Mouse (Mus musculus): ENCODE data around the gene D430041D05Rik.

The D430041D05Rik gene

DNA sequence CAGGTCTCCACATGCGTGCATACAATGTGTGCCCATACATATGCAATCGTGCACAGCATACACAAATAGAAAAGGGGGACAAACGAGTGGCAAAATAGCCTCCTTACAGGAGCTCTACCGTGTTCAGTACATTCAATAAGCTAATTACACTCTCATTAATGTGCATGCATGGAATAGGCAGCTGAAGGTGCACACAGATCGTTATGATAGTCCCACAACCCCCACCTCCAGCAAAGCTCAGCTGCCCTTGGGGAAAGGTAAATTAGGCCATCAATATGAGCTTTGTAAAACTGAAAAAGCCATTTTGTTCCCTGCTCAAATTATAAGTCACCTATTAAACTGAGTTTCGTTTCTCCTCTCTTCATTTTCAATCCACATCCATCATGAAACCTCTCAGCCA is 75.0 kb downstream of the D430041D05Rik start:
- DNase-seq = no peak

GRCm38 (mm10) chr2:104333952-104334351 is 76.9 kb downstream of the D430041D05Rik start:
- no peak for DNase-seq

DNA sequence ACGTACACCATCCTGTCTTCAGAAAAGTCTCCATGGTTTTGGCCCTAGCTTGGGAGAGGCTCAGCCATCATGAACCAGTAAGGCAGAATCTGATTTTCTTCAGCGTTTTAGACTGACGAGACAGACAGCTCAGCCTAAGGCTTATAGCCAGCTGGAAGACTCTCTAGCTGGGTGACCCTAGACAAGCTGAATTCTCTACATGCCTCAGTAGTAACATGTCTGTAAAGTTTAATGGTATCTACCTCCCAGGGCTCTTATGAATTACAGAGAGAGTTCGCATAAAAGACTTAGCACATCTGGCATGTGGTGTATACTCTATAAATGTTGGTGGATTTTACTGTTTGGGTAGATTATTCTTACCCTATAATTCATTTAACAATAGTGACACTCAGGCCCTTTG is 78.1 kb downstream of the D430041D05Rik start:
- DNase-seq = no peak

DNA sequence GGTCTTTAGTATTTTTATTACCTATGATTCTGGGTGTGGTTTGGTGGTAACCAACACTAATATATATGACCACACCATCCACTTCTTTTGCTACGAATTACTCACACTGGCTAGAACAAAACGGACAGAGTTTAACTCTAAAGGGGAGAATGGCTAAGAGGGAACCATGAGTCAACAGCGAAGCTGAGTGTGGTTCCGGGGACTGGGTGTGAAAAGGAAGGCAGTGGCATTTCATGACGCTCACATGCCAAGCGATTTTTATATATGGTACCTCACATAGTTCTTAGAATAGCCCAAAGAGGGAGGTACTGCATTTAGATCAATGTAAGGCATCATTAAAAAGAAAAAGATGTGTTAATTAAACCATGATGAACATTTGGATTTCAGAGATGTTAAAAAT is 79.6 kb downstream of the D430041D05Rik start:
- DNase-seq = no peak

DNA sequence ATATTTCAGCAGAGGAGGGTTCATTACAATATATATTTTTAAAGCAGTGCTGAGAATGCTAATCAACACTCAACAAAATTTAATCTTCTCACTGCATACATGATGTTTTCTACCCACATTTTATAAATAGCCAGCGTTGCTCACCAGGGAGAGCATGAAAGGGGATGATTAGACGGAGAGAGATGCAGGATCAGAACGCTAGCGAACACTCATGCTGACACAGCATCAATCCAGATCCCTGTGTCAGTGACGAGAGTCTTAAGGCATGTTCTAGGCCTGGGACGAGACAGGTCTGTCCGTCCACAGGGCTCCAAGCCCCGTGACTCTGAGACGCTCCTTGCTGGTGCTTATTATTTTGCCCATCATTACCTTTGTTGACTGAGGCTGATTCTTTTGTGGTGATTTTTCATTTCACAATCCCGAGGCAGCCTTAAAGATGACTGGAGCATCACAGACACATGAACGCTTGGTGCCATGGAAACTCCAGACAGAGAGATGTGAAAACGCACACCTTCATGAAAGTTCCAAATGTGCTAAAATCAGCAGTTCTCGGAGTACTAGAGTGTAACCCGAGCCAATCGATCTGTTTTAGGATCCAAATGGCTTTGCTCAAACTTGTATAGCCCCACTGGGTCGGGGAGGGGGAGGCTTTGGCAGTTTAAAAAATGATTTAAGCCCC is 83.6 kb downstream of the D430041D05Rik start:
- DNase-seq = no peak

DNA sequence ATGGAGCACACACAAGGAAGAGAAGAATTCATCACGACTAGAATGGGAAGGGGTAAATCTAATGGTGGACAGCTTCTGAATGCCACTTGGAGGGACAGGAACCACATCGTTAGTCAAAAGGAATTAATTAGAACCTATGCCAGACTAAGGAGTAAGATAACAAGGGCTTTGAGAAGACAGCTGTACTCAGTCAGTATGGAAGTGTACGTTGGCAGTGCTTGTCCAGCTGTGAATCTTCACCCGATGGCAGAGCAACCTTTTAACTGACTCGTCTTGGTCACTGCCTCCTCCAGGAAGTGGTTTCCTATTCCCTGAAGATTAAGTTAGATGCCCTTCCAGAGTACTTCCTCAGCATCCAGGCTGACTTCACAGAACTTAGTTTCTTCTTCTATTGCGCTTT is 87.0 kb downstream of the D430041D05Rik start:
- no peak for DNase-seq

GRCm38 (mm10) chr2:104323351-104323750 is 87.5 kb downstream of the D430041D05Rik start:
- DNase-seq = no peak

DNA sequence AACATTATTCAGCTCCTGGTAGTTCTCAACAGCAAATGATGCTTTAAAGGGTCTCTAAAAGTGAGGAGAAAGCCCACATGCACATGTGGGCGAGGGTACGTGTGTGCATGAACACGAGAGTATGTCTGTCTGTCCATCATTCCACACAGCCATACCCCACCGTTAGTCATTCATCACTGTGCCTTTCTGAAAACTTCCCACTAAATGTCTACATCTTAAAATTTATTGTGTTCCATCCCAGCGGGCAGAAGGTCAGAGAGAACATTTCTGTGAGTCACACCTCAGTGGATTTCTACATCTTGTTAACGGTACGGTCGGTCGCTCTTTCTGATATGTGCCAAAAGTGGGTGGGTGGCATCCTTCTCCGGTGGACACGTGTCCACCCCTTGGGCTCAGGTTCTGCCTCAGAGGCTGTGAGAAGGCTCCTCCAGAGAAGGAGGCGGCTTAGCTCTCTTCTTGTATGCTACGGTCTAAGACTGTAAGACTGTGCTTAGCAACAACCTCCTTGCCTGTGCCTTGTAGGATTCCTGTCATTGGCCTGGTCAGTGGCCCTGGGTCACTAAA is 90.7 kb downstream of the D430041D05Rik start:
- DNase-seq = no peak

- DNase-seq = no peak
Measured at GRCm38 (mm10) chr2:104319443-104319842, 91.4 kb downstream of the D430041D05Rik start.

DNA sequence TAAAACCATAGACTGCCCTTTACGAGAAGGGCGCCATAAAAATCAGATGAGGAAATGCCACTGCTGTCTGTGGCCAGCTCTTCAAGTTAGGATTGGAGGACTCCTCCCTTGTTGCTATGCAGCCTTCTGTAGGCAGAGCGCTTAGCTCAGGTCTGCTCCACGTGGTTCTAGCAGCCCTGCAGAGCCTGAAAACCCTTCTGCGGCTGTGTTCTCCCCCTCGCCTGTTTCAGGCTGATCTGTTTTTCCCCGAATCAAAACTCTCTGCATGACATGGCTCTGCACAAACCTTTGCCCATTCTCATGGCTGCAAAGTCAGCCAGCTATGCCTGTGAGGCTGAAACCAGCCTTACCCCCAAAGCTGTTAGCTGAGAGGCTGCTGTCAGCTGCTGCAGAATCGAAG is 91.9 kb downstream of the D430041D05Rik start:
- DNase-seq = peak; percentile 32 to 38

DNA sequence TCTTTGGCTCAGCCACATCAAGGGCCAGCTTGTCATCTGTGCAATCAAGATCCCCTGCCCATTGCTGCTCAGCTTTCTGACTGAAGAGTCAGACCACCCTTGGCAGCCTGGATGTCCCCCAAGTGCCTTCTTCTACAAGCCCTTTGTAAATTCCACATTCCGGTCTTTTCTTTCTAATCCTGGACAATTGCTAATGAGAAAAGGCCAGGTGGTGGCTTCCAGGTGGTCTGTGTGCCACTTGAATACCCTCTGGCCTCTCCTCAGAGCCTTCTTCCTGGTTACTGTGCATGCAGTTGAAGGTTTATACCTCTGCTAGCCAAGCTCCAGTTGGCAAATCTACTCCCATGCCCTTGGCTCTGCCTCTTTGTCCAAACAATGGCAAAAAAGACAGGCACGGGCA is 92.6 kb downstream of the D430041D05Rik start:
- DNase-seq = peak; percentile 42 to 44

DNA sequence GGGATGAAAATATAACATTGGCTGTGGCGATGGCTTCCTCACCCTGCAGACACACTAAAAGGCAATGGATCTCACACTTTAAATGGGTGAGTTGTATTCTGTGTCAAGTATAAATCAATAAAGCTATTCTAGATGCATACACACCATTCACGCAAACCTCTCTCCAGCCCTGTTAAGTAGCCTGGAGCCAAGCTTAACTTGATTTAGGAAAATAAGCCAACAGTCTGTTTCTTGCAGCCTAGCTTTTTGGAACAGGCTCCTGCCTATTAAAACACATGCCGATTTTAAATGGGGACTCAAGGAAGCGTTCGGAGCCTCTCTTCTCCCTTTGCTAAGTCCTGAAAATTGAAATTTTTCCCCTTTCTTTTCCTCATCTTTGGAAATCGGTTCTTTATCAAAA is 93.2 kb downstream of the D430041D05Rik start:
- no peak for DNase-seq

DNA sequence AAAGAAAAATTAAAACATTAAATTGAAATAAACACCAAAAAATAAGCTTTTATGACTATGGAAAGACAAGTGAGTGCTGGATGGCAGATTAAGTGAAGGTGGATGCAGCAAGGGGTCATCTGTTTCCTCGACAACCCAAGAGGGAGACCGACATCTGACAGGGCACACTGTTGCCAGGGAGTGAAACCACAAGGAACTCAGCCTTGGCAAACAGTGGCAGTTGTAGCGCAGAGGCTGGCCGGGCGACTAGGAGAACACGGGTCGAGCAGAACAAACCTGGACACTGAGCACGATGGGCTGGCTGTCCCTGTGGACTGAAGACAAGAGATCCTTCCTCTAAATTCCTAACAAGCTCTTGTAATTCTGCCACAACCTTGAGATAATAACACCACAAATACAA is 94.3 kb downstream of the D430041D05Rik start:
- peak in 1 of 2 experiments; percentile 51 for DNase-seq

DNA sequence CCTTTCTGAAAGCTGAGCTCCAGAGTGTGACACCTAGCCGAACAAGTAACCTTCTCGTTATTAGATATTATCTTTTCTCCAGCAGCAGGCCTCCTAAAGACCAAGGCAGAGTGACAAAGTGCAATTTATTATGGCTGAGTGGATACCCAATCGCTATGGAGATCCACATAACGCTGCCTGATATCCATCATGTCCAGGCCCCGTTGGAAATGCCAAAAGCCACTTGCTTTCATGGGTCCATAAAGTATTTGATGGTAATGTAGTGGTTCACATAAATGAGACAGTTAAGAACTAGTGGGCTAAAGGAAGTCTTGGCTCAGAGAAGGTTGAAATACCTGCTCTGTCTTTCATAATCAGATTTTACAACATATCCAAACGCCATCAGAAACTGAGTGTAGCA is 97.6 kb downstream of the D430041D05Rik start:
- DNase-seq = no peak

- DNase-seq = no peak
Measured at GRCm38 (mm10) chr2:104307102-104307501, 103.7 kb downstream of the D430041D05Rik start.

GRCm38 (mm10) chr2:104305722-104306121 is 105.1 kb downstream of the D430041D05Rik start:
- DNase-seq = peak; percentile 46 to 52

GRCm38 (mm10) chr2:104299912-104300311 is 110.9 kb downstream of the D430041D05Rik start:
- no peak for DNase-seq

DNA sequence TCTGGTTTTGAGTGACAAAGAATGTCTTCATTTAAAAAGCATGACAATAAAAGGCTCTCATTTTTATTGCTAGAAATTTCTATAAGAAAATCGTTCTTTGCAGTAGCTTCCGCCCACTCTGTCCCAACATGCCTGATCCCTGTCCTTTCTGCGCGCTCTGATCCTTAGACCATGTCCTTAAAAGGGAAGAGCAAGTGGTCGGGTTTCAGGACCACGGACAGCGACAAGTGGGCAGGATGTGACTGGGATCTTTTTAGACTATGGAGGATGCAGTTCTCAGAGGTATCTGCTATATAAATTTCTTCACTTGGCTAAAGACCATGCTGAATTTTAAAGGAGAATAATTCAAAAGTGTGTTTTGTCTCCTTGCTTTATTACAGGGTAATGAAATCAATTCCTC is 111.7 kb downstream of the D430041D05Rik start:
- no peak for DNase-seq

- DNase-seq = no peak
Measured at GRCm38 (mm10) chr2:104286821-104287220, 124.0 kb downstream of the D430041D05Rik start.

GRCm38 (mm10) chr2:104283401-104283955 is 127.3 kb downstream of the D430041D05Rik start:
- no peak for DNase-seq

DNA sequence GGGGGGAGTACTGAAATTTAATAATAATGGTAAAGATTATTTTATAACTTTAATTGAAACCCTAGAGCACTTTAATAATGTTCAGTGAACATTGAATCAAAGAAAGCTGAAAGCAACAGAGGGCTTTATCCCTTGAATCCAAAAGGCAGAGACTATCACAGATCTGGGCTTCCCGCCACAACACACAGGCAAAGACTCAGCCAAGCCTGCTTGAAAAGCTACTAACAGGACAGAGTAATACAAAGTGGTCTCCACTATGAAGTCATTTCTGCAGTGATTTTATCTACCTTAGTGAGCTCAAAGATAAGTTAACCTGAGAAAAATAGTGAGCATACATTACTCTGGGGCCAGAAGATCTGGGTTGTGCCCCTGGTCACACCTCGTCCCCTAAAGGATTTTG is 128.0 kb downstream of the D430041D05Rik start:
- DNase-seq = peak in 1 of 2 experiments; percentile 11

DNA sequence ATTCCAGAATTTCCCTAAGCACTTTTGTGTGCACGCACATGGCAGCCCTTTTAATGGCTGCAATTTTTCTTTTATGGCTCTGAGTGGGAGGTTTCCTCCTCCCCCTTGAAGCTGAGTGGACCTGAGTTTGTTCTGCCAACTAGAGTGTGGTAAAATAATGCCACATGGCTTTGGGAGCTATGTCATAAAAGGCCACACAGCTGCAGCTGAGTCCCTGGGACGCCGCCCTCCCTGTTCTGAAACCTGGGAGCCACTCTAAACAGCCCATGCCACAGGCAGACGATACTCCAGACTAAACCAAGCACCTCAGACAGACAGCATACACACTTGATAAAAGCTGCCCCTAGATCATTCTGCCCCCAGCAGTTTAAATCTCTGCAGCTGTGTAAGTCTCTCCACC is 143.8 kb downstream of the D430041D05Rik start:
- no peak for DNase-seq

- no peak for DNase-seq
Measured at GRCm38 (mm10) chr2:104261741-104262067, 149.1 kb downstream of the D430041D05Rik start.

DNA sequence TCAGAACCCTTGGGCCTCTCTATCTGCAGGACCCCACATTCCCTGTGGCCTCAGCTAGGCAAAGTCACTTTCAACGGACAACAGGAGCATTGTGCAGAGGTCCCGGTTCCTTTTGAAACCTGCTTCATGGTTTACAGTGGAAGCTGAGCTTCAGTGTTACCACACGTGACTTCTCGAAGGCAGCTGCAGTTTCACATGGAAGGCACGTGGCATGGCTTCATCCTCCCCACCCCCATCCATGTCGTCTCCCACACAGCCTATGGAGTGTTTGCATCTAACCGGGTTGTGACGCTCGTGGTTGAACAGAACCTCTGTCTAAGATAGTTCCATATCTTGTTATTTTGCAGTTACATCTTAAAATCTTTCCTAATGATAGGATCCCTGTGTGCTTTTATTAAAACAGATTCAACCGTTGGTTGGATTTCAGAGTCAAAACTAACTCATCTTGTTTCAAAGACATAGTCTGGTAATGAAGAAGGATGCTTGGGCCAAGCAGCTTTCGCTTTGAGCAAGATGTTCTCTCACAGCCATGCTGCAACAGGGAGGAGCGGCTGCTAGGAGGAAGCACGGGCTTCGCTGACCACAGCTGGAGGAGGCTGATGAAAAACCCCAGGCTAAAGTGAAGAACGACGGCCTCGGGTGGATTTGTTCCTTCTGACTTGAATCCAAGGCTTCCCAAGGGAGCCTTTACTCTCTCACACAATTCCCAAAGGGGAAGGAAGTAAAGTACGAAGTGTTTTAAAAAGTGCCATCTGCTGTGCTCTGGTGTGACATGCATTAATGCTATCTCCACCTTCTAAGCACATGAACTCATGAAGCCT is 149.7 kb downstream of the D430041D05Rik start:
- DNase-seq = no peak
